Mouse (Mus musculus) activated CD4-positive, CD25-positive, alpha-beta regulatory T cell (primary cell): ENCODE data around the gene Olfr1298. TPM values are rescaled to one million over a fixed set of nuclear protein-coding genes. Genes with fewer than 3 reads are reported as not detected.

Source experiments
- polyA plus RNA-seq, 2 experiments: library from polyadenylated mRNA; unstranded; fragments of 100-300 nt; shearing (Covaris generic); gene quantifications; one replicate each; pipeline ENCODE4 v1.2.1; 2017

Gene Olfr1298
- polyA plus RNA-seq: not detected

GRCm38 (mm10) chr2:111649101-111649500 is at the start of gene Olfr1298:
Olfr1298 (minus strand) TSS chr2:111649201.

GRCm38 (mm10) chr2:111661119-111661518 is 12.1 kb upstream of the Olfr1298 start, which contains the start of gene Olfr1299:
Olfr1299 (plus strand) TSS chr2:111661419.

GRCm38 (mm10) chr2:111626397-111626796 is 22.6 kb downstream of the Olfr1298 start, which contains the start of gene Olfr1297:
Olfr1297 (minus strand) TSS chr2:111626497.

Other genes with a start within 250 kb of the Olfr1298 start
- not detected for gene Olfr1286, start 226.1 kb downstream of the Olfr1298 start, polyA plus RNA-seq
- gene Olfr1287, start 200.1 kb downstream of the Olfr1298 start, polyA plus RNA-seq: not detected
- gene Olfr1288, start 175.1 kb downstream of the Olfr1298 start, polyA plus RNA-seq: not detected
- gene Olfr1289, start 168.4 kb downstream of the Olfr1298 start, polyA plus RNA-seq: not detected
- not detected for gene Olfr1290, start 155.4 kb downstream of the Olfr1298 start, polyA plus RNA-seq
- gene Olfr1291-ps1, start 152.0 kb downstream of the Olfr1298 start, polyA plus RNA-seq: under 1 TPM in 1 of 2 experiments, not detected in 1; 0.29 TPM
- under 1 TPM in 1 of 2 experiments, not detected in 1; 0.29 TPM for gene Olfr1293-ps, start 124.0 kb downstream of the Olfr1298 start, polyA plus RNA-seq
- gene Olfr1294, start 108.9 kb downstream of the Olfr1298 start, polyA plus RNA-seq: not detected
- gene Olfr1295, start 79.5 kb downstream of the Olfr1298 start, polyA plus RNA-seq: not detected
- gene Olfr1297, start 22.7 kb downstream of the Olfr1298 start, polyA plus RNA-seq: not detected
- gene Olfr1299, start 12.2 kb upstream of the Olfr1298 start, polyA plus RNA-seq: not detected
- gene Olfr1301, start 101.8 kb upstream of the Olfr1298 start, polyA plus RNA-seq: not detected
- gene Olfr1302, start 128.2 kb upstream of the Olfr1298 start, polyA plus RNA-seq: under 1 TPM in 1 of 2 experiments, not detected in 1; 0.34 TPM
- not detected for gene Olfr1303, start 171.1 kb upstream of the Olfr1298 start, polyA plus RNA-seq
- not detected for gene Olfr1305, start 227.9 kb upstream of the Olfr1298 start, polyA plus RNA-seq